Mouse (Mus musculus) lung, adult 2 months (tissue): ENCODE data around the gene Pecr.

Source experiments
- CTCF ChIP-seq: fragments of 200-500 bp; IDR thresholded peaks from 2 replicates; pipeline ENCODE4 v1.5.1; 2011; ENCODE audit warnings: mild to moderate bottlenecking, low read length, control low read depth; ENCODE audit not compliant: insufficient read depth
- POLR2A ChIP-seq: fragments of 200-500 bp; IDR thresholded peaks from 2 replicates; pipeline ENCODE4 v1.6.1; 2011; ENCODE audit warnings: low read depth, mild to moderate bottlenecking, control low read depth, low read length, borderline replicate concordance; ENCODE audit errors: extremely low read depth

DNA sequence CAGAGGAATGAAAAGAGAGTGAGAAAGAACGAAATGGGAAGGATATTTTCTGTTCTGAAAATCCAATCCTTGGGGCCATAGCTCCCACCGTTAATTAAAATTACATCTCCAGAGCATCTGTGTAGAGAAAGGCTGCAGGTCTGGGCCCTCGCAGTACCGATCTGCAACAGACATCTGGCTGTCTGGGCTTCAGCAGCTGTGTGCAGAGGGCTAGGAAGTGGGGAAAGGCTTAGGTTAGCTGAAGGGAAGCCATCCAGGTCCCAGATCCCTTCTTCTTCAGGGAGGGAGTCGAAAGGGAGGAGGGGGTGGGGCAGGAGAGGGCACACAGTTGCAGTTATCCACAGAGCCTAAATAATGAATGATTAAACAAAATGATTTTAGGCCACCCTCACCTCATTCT lies 425 bp upstream of the Pecr start:
- TF ChIP-seq POLR2A (no peak), CTCF (no peak)
